Mouse (Mus musculus): ENCODE measurements around the gene Tyw1.

DNA sequence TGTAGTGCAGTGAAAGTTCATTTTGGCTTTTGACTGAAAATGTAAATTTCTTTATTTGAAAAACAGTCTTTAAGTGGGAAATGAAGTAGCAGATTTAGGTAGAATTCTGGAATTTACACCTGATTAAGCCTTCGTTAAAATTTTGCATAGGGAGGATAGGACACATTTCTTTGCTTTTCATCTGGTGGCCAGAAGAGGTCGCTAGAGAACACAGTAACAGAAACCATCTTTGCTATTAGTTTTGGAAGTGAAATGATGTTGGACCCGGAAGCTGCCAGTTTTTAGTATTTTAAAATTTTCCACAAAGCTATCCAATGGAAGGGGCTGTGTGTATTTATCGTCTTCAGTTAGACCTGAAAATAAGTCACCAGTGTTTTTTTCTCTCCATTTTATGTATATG lies 20.1 kb downstream of the Tyw1 start:
- peak; percentile 53; the same call in 1 of the 2 replicates for TF ChIP-seq CTCF (IDR thresholded peaks at IDR 0.05; ENCODE audit: borderline replicate concordance, extremely low read depth, insufficient read depth, insufficient read length)
- TF ChIP-seq POLR2A (IDR thresholded peaks at IDR 0.05; ENCODE audit: borderline replicate concordance, extremely low read depth, insufficient read depth, insufficient read length, poor library complexity, severe bottlenecking): no peak
